Mouse (Mus musculus) brain, embryonic 14.5 days (tissue): ENCODE data around the gene Vps26b.

Experiments
- CTCF ChIP-seq: fragments of 200-500 bp; IDR thresholded peaks from 2 replicates; pipeline ENCODE4 v1.5.1; 2012; ENCODE audit warnings: inconsistent platforms, mild to moderate bottlenecking, moderate library complexity, borderline replicate concordance; ENCODE audit not compliant: insufficient read depth, insufficient read length; ENCODE audit errors: extremely low read depth
- POLR2A ChIP-seq: fragments of 200-500 bp; IDR thresholded peaks from 2 replicates; pipeline ENCODE4 v1.6.1; 2012; ENCODE audit warnings: mild to moderate bottlenecking, inconsistent platforms, borderline replicate concordance; ENCODE audit not compliant: poor library complexity, insufficient read depth, insufficient read length, severe bottlenecking; ENCODE audit errors: extremely low read depth

DNA sequence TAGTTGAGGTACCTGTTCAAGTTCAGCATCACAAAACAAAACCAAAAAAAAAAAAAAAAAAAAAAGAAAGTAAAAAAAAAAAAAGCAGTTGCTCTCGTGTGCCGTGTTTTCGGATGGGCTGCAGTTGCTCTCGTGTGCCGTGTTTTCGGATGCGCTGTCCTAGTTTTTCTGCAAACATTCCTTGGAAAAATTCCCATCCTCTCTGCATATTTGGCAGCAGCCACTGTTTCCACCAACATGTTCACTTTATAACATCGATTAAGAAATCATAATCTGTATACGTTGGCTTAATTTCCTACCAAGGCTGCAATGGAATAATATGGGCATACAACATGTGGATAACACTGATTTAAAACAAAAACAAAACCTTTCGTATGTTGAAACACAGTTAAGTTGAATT lies 36.7 kb downstream of the Vps26b start:
- TF ChIP-seq POLR2A (no peak), CTCF (no peak)
